Mouse (Mus musculus): ENCODE results near the gene Asgr1. TPM values are rescaled to one million over a fixed set of nuclear protein-coding genes. Genes with fewer than 3 reads are reported as not detected.
A peak's percentile ranks its signal among the peaks of the same experiment; 100 is the strongest.

Gene Asgr1
- total and polyA plus RNA-seq, 3 experiments = not detected

GRCm38 (mm10) chr11:70018131-70018990 lies 35.5 kb upstream of the Asgr1 start:
- Histone ChIP-seq H3K27ac (ENCODE audit: insufficient read depth, low read depth) (no peak overlapping the region), H3K36me3 (replicated peaks in 1 of 2; ENCODE audit: control insufficient read depth in 1 of 2, insufficient read depth in 1 of 2, low read length in 1 of 2) (peaks cover 7 to 12% of the 10 kb centered on the region in 2 experiments), H3K79me2 (replicated peaks; ENCODE audit: control insufficient read depth, extremely low read depth, insufficient read depth, poor library complexity, severe bottlenecking) (no peaks in the 10 kb centered on the region), H3K9me3 (replicated peaks; ENCODE audit: low read length) (no peaks in the 10 kb centered on the region), H3K4me2 (ENCODE audit: insufficient read depth, low read depth, poor library complexity, severe bottlenecking) (peak overlapping the region; percentile 19; the same call in 1 of the 2 replicates), H3K4me1 (ENCODE audit: control insufficient read depth in 1 of 2, insufficient read depth in 2 of 2) (peaks cover 20 to 43% of the 10 kb centered on the region in 2 experiments), H3K9ac (ENCODE audit: insufficient read depth, low read depth) (no peak overlapping the region), H3K27me3 (replicated peaks) (peaks cover 6% of the 10 kb centered on the region), H3K4me3 (replicated peaks in 1 of 3; ENCODE audit: low read depth in 2 of 3, low read length in 2 of 3, poor library complexity in 1 of 3) (peak overlapping the region in 1 of 3 experiments; percentile 31)
- TF ChIP-seq ELF1 (IDR thresholded peaks at IDR 0.05; ENCODE audit: low read depth, low read length) = no peak
- TF ChIP-seq CHD2 (IDR thresholded peaks at IDR 0.05; ENCODE audit: low read length) = peak; percentile 32; the same call in 1 of the 2 replicates
- TF ChIP-seq USF1 (IDR thresholded peaks at IDR 0.05; ENCODE audit: low read depth, low read length) = no peak
- in situ Hi-C loops (cut with MboI; ENCODE audit: low pct_ligation_motif_present, low pct_unique_long_range_greater_than_20kb, low sequenced_read_pairs) (loop anchor here (25.0 kb wide), 1 partner anchor 931 kb away; the partner anchor contains the start of genes Per1 and Vamp2), dilution Hi-C loops (cut with MboI; ENCODE audit: extremely low pct_ligation_motif_present, extremely low pct_unique_long_range_greater_than_20kb, low sequenced_read_pairs) (no loop called here)
- DNase-seq (ENCODE audit: extremely low read depth) = no peak

DNA sequence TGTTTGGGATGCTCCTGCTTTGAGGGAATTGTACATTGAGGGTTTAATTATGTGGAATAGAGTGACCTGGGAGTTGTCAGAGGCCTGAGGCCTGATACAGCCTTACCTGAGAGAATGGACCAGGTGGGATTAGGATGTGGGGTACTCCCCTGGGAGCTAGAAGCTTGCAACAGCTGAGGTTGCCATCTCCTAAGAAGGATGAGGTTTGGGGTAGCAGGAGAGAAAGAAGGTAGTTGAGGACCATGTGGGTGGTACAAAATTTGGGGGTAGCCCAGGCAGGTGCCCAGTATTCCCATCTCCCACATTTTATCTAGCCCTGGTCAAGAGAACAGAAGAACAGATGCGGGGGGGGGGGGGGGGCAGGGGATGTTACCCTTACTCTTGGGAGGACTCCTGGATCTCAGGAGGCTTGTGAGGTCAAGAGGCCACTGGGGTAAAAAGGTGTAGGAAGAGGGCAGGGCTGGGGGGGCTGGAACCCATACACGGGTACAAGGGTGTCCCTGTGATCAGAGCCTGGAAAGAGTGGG lies 34.3 kb upstream of the Asgr1 start:
- Histone ChIP-seq H3K36me3 (replicated peaks in 1 of 2; ENCODE audit: control insufficient read depth in 1 of 2, insufficient read depth in 1 of 2, low read length in 1 of 2) (no peaks in the 10 kb centered on the region), H3K4me1 (ENCODE audit: control insufficient read depth in 1 of 2, insufficient read depth in 2 of 2) (peaks cover 10 to 31% of the 10 kb centered on the region in 2 experiments), H3K79me2 (replicated peaks; ENCODE audit: control insufficient read depth, extremely low read depth, insufficient read depth, poor library complexity, severe bottlenecking) (no peaks in the 10 kb centered on the region), H3K9me3 (replicated peaks; ENCODE audit: low read length) (no peaks in the 10 kb centered on the region), H3K9ac (ENCODE audit: insufficient read depth, low read depth) (no peak overlapping the region), H3K4me3 (replicated peaks in 1 of 3; ENCODE audit: low read depth in 2 of 3, low read length in 2 of 3, poor library complexity in 1 of 3) (no peak overlapping the region), H3K4me2 (ENCODE audit: insufficient read depth, low read depth, poor library complexity, severe bottlenecking) (no peak overlapping the region), H3K27ac (ENCODE audit: insufficient read depth, low read depth) (no peak overlapping the region), H3K27me3 (replicated peaks) (peaks cover 10% of the 10 kb centered on the region)
- dilution Hi-C loops (cut with MboI; ENCODE audit: extremely low pct_ligation_motif_present, extremely low pct_unique_long_range_greater_than_20kb, low sequenced_read_pairs) (no loop called here), in situ Hi-C loops (cut with MboI; ENCODE audit: low pct_ligation_motif_present, low pct_unique_long_range_greater_than_20kb, low sequenced_read_pairs) (loop anchor here (25.0 kb wide), 1 partner anchor 932 kb away; the partner anchor contains the start of genes Per1 and Vamp2)
- no peak for TF ChIP-seq ZC3H11A (IDR thresholded peaks at IDR 0.05; ENCODE audit: low read depth, low read length)
- TF ChIP-seq E2F4 (IDR thresholded peaks at IDR 0.05; ENCODE audit: insufficient replicate concordance, low read depth, low read length) = no peak
- no peak for DNase-seq (ENCODE audit: extremely low read depth)

DNA sequence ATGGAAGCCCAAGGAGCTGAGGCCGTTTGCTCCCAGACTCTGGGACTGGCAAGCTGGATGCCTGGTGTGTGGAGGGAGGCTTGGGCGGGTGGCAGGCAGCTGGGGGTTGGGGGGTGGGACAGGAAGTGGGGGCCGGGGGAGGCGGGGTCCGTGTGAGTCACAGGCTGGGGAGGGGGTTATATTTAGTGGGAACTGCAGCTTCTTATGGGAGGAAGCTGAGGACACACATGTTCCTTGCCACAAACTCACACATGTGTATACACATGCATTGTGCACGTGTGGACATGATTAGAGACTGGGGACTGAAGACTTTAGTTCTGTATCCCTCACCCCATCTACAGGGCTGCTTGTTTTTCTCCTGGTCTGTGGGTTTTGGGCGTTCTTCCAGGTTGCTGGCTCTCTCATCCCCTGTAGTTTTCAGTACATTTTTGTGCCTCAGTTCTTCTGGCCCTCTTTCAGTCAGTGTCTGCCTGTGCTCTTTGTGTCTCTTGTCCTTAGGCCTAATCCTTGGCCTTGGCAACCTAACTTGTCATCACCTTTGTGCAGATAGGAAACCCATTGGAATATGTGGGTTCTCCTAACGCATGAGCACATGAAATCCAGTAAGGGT lies 33.8 kb upstream of the Asgr1 start:
- H3K9me3 ChIP-seq (replicated peaks; ENCODE audit: low read length) = no peaks in the 10 kb centered on the region
- in situ Hi-C loops (cut with MboI; ENCODE audit: low pct_ligation_motif_present, low pct_unique_long_range_greater_than_20kb, low sequenced_read_pairs) = loop anchor here (25.0 kb wide), 1 partner anchor 933 kb away; the partner anchor contains the start of genes Per1 and Vamp2
- no peak overlapping the region for H3K4me3 ChIP-seq (replicated peaks in 1 of 3; ENCODE audit: low read depth in 2 of 3, low read length in 2 of 3, poor library complexity in 1 of 3)
- dilution Hi-C loops (cut with MboI; ENCODE audit: extremely low pct_ligation_motif_present, extremely low pct_unique_long_range_greater_than_20kb, low sequenced_read_pairs) = no loop called here
- no peaks in the 10 kb centered on the region for H3K36me3 ChIP-seq (replicated peaks in 1 of 2; ENCODE audit: control insufficient read depth in 1 of 2, insufficient read depth in 1 of 2, low read length in 1 of 2)
- no peaks in the 10 kb centered on the region for H3K79me2 ChIP-seq (replicated peaks; ENCODE audit: control insufficient read depth, extremely low read depth, insufficient read depth, poor library complexity, severe bottlenecking)
- peak overlapping the region; percentile 68 for H3K4me2 ChIP-seq (ENCODE audit: insufficient read depth, low read depth, poor library complexity, severe bottlenecking)
- H3K4me1 ChIP-seq (ENCODE audit: control insufficient read depth in 1 of 2, insufficient read depth in 2 of 2) = peaks cover 8 to 32% of the 10 kb centered on the region in 2 experiments; a peak in 3 of 4 replicates
- H3K27ac ChIP-seq (ENCODE audit: insufficient read depth, low read depth) = no peak overlapping the region
- TF ChIP-seq NRF1 (IDR thresholded peaks at IDR 0.05; ENCODE audit: low read depth, low read length) (no peak), IRF4 (IDR thresholded peaks at IDR 0.05; ENCODE audit: low read depth, low read length) (no peak), MEF2A (IDR thresholded peaks at IDR 0.05; ENCODE audit: borderline replicate concordance, low read depth, low read length) (no peak), TCF12 (IDR thresholded peaks at IDR 0.05; ENCODE audit: low read depth, low read length) (no peak), ZNF384 (IDR thresholded peaks at IDR 0.05; ENCODE audit: low read depth, low read length) (no peak), ELF1 (IDR thresholded peaks at IDR 0.05; ENCODE audit: low read depth, low read length) (no peak), MAFK (IDR thresholded peaks at IDR 0.05; ENCODE audit: insufficient replicate concordance, low read length) (no peak), JUN (IDR thresholded peaks at IDR 0.05; ENCODE audit: insufficient read depth, low read depth, low read length) (no peak), MAZ (IDR thresholded peaks at IDR 0.05; ENCODE audit: low read depth, low read length) (no peak), RCOR1 (conservative IDR thresholded peaks at IDR 0.05; ENCODE audit: low read depth, low read length) (no peak), BHLHE40 (IDR thresholded peaks at IDR 0.05; ENCODE audit: low read depth, low read length) (no peak), GABPA (IDR thresholded peaks at IDR 0.05; ENCODE audit: insufficient replicate concordance, low read depth, low read length) (no peak), MAX (IDR thresholded peaks at IDR 0.05; ENCODE audit: low read length) (no peak), JUND (conservative IDR thresholded peaks at IDR 0.05; ENCODE audit: low read depth, low read length) (no peak)
- DNase-seq (ENCODE audit: extremely low read depth) = no peak
- no peak overlapping the region; the same call in 1 of the 2 replicates for H3K9ac ChIP-seq (ENCODE audit: insufficient read depth, low read depth)
- peaks cover 10% of the 10 kb centered on the region for H3K27me3 ChIP-seq (replicated peaks)
